Mouse (Mus musculus) layer of hippocampus, adult 2 months (tissue): ENCODE data around the gene Spdl1. TPM values are rescaled to one million over a fixed set of nuclear protein-coding genes. Genes with fewer than 3 reads are reported as not detected.

ENCODE experiments used
- DNase-seq, 2 experiments: peaks; one replicate each; pipeline ENCODE4 v3.0.0; 2022; ENCODE audit warnings: low spot score in 2 of 2
- H3K27ac ChIP-seq: fragments of 200-600 bp; 2 replicates; pipeline ENCODE4 v1.8.1; 2022
- H3K4me3 ChIP-seq: fragments of 200-600 bp; 2 replicates; pipeline ENCODE4 v1.8.1; 2022; ENCODE audit warnings: mild to moderate bottlenecking
- CTCF ChIP-seq: fragments of 200-600 bp; conservative IDR thresholded peaks from 2 replicates; pipeline ENCODE4 v1.8.1; 2022; ENCODE audit warnings: antibody characterized with exemption, mild to moderate bottlenecking, moderate library complexity
- total RNA-seq, 2 experiments: library from RNA; stranded (reverse); gene quantifications; 2 replicates each; pipeline ENCODE4 v1.2.3; 2021

Gene Spdl1
- total RNA-seq, 2 experiments from 2014 or later, result 0.71 to 1.1 TPM

GRCm38 (mm10) chr11:34763739-34764361 lies 69.6 kb downstream of the Spdl1 start:
- no peak overlapping the region for H3K27ac ChIP-seq
- no peak for DNase-seq
- H3K4me3 ChIP-seq, result no peak overlapping the region
- TF ChIP-seq CTCF, result no peak

DNA sequence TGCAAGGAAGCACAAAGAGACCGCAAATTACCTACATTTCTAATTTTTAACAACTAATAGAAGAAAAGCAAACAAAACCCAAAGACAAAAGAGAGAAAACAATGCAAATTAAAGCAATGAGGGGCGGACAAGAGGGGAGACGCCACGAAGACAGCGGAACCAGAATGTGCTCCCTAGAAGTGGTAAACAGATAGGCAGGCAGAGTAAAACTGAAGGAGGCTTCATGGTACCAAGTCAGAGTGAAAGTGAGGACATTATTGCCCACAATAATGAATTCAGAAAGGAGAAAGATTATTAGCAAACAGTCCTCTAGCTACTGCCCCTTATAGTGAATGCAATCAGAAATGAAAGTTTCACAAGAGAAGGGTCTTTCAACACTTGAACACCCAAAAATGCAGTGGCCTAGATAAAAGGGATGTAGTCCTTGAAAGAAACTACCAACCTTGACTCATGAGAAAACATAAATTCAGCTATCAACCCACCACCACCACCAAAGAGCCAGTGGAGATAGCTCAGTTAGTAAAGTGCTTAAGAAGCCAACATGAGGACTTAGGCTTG lies 70.8 kb downstream of the Spdl1 start:
- no peak overlapping the region for H3K27ac ChIP-seq
- no peak for TF ChIP-seq CTCF
- DNase-seq, result no peak
- H3K4me3 ChIP-seq, result no peak overlapping the region

GRCm38 (mm10) chr11:34762125-34762524 lies 71.3 kb downstream of the Spdl1 start:
- no peak overlapping the region for H3K27ac ChIP-seq
- no peak for DNase-seq
- TF ChIP-seq CTCF, result no peak
- H3K4me3 ChIP-seq, result no peak overlapping the region

GRCm38 (mm10) chr11:34759582-34759981 lies 73.9 kb downstream of the Spdl1 start:
- no peak for DNase-seq
- no peak for TF ChIP-seq CTCF
- H3K27ac ChIP-seq, result no peak overlapping the region
- no peak overlapping the region for H3K4me3 ChIP-seq

Other genes with a start within 250 kb of the Spdl1 start
- gene Dock2, start 49.7 kb downstream of the Spdl1 start, total RNA-seq, result 1 to 10 TPM; 3.1 to 3.4 TPM